Mouse (Mus musculus) olfactory bulb, adult 2 months (tissue): ENCODE measurements at regions not wholly inside any gene's neighbourhood (a gene's known extent, or its start where the extent isn't known, plus 50 kb on each side); places are given as distances from the start of the nearest gene placed in this dataset.

Experiments used
- H3K27ac ChIP-seq: fragments of 200-500 bp; 2 replicates; pipeline ENCODE4 v1.5.1; 2012; ENCODE audit warnings: low read depth, low read length; ENCODE audit not compliant: insufficient read depth
- H3K4me1 ChIP-seq: fragments of 200-500 bp; 2 replicates; pipeline ENCODE4 v1.6.1; 2012; ENCODE audit warnings: low read length; ENCODE audit not compliant: control insufficient read depth, insufficient read depth
- H3K4me3 ChIP-seq: fragments of 200-500 bp; 2 replicates; pipeline ENCODE4 v1.5.1; 2012; ENCODE audit warnings: mild to moderate bottlenecking, low read depth, low read length, moderate library complexity; ENCODE audit not compliant: insufficient read depth
- CTCF ChIP-seq: fragments of 200-500 bp; IDR thresholded peaks from 2 replicates; pipeline ENCODE4 v1.5.1; 2012; ENCODE audit warnings: low read depth, mild to moderate bottlenecking, low read length, moderate library complexity; ENCODE audit not compliant: insufficient read depth
- POLR2A ChIP-seq: fragments of 200-500 bp; IDR thresholded peaks from 2 replicates; pipeline ENCODE4 v1.6.1; 2012; ENCODE audit warnings: mild to moderate bottlenecking, low read depth, low read length, moderate library complexity; ENCODE audit not compliant: insufficient read depth
- WGBS: fragments of 180-500 bp; shearing (Covaris S2); methylation state at CpG from one replicate; pipeline ENCODE4 v1.1.7; 2018; 5-methylcytosine and 5-hydroxymethylcytosine counted together

DNA sequence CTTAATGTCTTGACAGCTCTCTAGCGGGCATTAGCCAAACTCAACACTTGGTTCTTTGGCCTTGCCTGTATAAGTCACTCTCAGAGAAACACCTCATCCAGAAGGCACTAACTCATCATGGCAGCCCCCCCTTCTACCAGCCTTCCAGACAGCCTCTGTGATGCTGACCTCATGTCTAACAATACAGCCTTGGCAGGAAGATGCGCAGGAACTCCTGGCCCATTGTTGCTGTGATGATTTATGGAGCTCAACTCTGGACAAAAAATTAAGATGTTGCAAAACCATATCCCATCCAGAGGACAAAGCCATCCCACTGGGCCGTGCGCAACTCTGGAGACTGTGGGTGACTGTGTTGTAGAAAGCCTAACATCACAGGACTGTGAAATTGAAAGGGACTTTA lies 70.9 kb upstream of the Zfp703 start:
- Histone ChIP-seq H3K27ac (no peak overlapping the region), H3K4me3 (no peak overlapping the region), H3K4me1 (peaks cover 3% of the 10 kb centered on the region)
- no peak for TF ChIP-seq CTCF
- TF ChIP-seq POLR2A, result no peak
- 96% methylated on average over 4 of the region's 4 CpGs for whole genome bisulfite sequencing

GRCm38 (mm10) chr8:26907347-26908170 lies 69.6 kb upstream of the Zfp703 start:
- no peak overlapping the region for H3K27ac ChIP-seq
- 74% methylated on average over 8 of the region's 8 CpGs for WGBS
- peaks cover 3% of the 10 kb centered on the region for H3K4me1 ChIP-seq
- no peak overlapping the region for H3K4me3 ChIP-seq
- no peak for TF ChIP-seq CTCF
- TF ChIP-seq POLR2A, result no peak

DNA sequence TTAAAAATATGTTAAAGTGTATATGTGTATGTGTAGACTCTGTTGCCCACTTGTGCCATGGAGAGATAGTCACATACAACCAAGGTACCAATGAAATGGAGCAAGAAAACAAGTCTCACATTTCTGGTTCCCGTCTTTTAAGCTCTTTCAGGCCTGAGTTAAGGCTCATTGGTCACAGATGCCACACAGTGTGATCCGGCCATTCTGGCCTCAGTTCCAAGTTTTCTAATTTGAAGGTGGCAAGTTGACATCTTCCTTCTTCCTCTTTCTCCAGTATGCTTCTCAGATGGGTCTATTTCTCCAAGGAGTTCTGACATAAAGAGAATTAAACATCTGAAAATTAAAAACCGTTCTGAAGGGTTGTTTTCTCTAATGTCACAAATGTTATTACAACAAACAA lies 66.9 kb upstream of the Zfp703 start:
- H3K4me1 ChIP-seq, result peaks cover 3% of the 10 kb centered on the region
- whole genome bisulfite sequencing, result 92% methylated on average over 3 of the region's 3 CpGs
- no peak for TF ChIP-seq POLR2A
- no peak for TF ChIP-seq CTCF
- no peak overlapping the region for H3K27ac ChIP-seq
- no peak overlapping the region for H3K4me3 ChIP-seq

- no peaks in the 10 kb centered on the region for H3K4me1 ChIP-seq
- H3K4me3 ChIP-seq, result no peak overlapping the region
- 93% methylated on average over 18 of the region's 18 CpGs for WGBS
- H3K27ac ChIP-seq, result no peak overlapping the region
- TF ChIP-seq CTCF, result no peak
Observed at GRCm38 (mm10) chr8:26913562-26914529, 63.3 kb upstream of the Zfp703 start.

DNA sequence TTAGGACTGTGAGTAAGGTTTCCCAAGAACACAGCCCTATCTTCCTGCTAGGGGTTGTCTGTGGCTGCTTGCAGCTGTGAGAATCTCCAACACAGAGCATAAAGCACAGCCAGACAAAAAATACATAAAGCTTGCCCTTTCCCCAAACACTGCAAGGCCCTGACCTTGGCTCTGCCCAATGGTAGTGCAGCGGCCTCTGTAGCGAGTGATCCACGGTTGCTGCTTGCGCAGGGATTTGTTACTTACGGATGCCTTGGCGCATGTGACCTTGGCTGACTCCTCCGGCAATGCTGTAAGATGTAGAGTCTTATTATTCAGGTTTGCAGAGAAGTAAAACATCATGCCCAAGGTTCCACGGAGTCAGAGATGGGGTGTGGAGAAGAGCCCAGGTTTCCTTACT lies 61.4 kb upstream of the Zfp703 start:
- Histone ChIP-seq H3K27ac (no peak overlapping the region), H3K4me1 (no peaks in the 10 kb centered on the region), H3K4me3 (no peak overlapping the region)
- 85% methylated on average over 8 of the region's 8 CpGs for WGBS
- TF ChIP-seq CTCF, result no peak
- TF ChIP-seq POLR2A, result no peak

GRCm38 (mm10) chr8:26921531-26922177 lies 55.5 kb upstream of the Zfp703 start:
- no peak overlapping the region for H3K27ac ChIP-seq
- H3K4me3 ChIP-seq, result no peak overlapping the region
- TF ChIP-seq POLR2A, result no peak
- TF ChIP-seq CTCF, result no peak
- H3K4me1 ChIP-seq, result no peaks in the 10 kb centered on the region
- WGBS, result 92% methylated on average over 5 of the region's 5 CpGs

DNA sequence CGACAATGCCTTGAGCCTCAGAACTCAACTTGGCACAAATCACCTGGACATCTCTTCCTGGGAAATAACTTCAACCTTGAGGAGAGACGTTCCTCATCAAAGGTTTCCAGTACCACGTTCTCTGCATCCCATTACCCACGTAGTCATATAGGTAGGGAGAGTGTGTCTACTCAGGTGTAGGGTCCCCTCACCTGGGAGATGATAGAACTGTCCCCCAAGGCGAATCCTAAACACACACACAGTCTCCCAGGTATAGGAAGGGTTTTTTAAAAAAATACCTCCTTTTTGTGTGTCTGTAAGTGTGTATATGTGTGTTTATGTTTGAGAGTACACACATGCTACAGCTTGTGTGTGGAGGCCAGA lies 55.0 kb upstream of the Zfp703 start:
- no peak overlapping the region for H3K27ac ChIP-seq
- TF ChIP-seq CTCF, result no peak
- WGBS, result 92% methylated on average over 5 of the region's 5 CpGs

GRCm38 (mm10) chr8:26923166-26923565 lies 54.0 kb upstream of the Zfp703 start:
- 88% methylated on average over 8 of the region's 8 CpGs for WGBS
- H3K27ac ChIP-seq, result no peak overlapping the region
- no peaks in the 10 kb centered on the region for H3K4me1 ChIP-seq
- TF ChIP-seq CTCF, result no peak
- no peak for TF ChIP-seq POLR2A
- no peak overlapping the region for H3K4me3 ChIP-seq

More for the DNA sequence above, 55.0 kb upstream of the Zfp703 start:
- H3K4me1 ChIP-seq, result no peaks in the 10 kb centered on the region
- H3K4me3 ChIP-seq, result no peak overlapping the region
